Mouse (Mus musculus): Measurements from ENCODE around the gene Cnih3.
A peak's percentile ranks its signal among the peaks of the same experiment; 100 is the strongest.

Gene Cnih3

GRCm38 (mm10) chr1:181408086-181408975, 55.9 kb downstream of the Cnih3 start:
- peak; percentile 41 for DNase-seq

GRCm38 (mm10) chr1:181409693-181410092, 57.3 kb downstream of the Cnih3 start:
- no peak for DNase-seq

- no peak for DNase-seq
Measured at GRCm38 (mm10) chr1:181410647-181411254, 58.3 kb downstream of the Cnih3 start.

- DNase-seq, result no peak
Measured at GRCm38 (mm10) chr1:181414985-181415384, 62.6 kb downstream of the Cnih3 start.

- no peak for DNase-seq
Measured at GRCm38 (mm10) chr1:181416841-181417240, 64.4 kb downstream of the Cnih3 start.

DNA sequence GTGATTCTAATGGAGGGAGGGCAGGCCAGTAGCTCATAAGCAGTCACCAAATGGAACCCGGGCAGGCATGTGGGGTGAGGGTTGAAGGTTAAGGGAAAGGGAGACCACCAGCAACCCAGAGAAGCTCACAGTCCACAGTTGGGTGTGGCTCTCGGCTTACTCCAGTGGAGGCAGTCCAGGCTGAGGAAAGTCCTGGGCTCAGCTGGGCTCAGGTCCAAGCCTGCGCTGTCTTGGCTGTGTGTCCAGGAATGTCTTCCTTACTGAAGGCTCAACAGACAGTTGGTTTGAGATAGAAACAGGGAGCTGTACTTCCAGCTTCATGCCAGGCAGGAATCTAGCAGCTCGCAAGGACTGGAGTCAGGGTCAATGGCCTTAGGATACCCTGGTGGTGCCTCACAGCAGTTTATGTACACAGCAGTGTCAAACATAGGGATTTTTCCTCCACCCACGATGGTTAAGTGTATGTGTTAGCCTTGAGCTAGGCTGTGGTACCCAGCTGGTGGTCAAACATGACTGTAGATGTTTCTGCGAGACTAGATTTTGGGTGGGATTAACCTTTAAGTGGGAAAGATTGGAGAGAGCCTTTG, 65.6 kb downstream of the Cnih3 start:
- DNase-seq, result no peak

- DNase-seq, result no peak
Measured at GRCm38 (mm10) chr1:181420080-181420536, 67.7 kb downstream of the Cnih3 start.

GRCm38 (mm10) chr1:181422796-181423195, 70.4 kb downstream of the Cnih3 start:
- no peak for DNase-seq

- DNase-seq, result no peak
Measured at GRCm38 (mm10) chr1:181424922-181425321, 72.5 kb downstream of the Cnih3 start.

GRCm38 (mm10) chr1:181425388-181425787, 73.0 kb downstream of the Cnih3 start:
- no peak for DNase-seq

DNA sequence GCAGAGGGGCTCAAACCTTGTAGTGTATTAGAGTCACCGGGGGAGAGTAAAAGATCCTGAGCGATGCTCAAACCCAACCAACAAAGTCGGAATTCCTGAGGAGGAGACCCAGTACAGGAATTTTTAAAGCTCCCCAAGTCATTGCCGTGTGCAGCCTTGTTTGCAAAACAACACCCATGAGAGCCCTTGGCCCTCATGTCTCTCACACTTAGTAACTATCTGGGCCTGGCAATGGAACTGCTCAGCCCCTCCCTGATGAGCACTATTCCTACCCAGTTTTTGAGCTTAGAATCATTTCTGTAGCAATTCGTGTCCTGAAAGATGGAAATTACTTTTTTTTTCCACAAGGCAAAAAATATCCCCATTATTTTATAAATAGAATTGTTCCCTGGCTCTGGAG, 74.0 kb downstream of the Cnih3 start:
- no peak for DNase-seq

DNA sequence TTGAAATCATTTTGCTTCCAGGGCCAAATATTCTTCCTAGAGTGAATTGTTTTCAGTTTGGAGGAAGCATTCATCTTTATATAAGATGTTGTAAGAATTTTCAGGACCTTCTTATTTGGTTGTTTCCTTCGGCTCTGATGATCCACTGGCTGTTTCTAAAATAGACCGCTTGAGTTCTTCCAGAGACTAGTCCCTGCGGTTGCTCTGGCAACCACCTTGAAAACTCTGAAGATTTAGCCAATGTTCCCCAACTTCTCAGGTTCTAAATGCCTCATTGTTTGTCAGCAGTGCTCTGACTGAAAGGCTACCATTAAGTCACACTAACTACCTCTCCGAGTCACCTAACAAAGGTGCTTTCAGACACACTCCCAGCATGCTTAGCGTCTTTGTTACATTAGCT, 80.8 kb downstream of the Cnih3 start:
- DNase-seq, result no peak

DNA sequence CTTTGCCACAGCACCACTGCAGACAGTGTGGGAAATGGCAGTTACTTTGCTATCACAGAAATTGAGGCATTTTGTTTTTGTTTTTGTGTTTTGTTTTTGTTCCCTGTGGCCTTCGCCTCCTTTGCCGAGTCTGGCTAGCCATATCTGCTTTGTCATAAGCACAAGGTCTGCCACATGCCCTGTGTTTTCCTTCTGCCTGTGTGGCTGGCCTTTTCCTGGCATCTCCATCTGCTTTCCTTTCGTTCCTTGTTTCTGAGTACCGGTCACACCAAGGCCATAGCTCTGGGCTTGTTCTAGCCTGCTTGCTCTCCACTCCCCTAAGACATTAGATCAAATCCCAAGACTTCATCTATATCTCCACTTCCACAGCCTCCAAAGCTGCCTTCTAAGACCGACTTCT, 83.0 kb downstream of the Cnih3 start:
- no peak for DNase-seq

- no peak for DNase-seq
Measured at GRCm38 (mm10) chr1:181440982-181441603, 88.7 kb downstream of the Cnih3 start.

- DNase-seq, result no peak
Measured at GRCm38 (mm10) chr1:181441654-181442241, 89.3 kb downstream of the Cnih3 start.

GRCm38 (mm10) chr1:181445041-181445440, 92.6 kb downstream of the Cnih3 start:
- no peak for DNase-seq

- peak; percentile 73 for DNase-seq
Measured at GRCm38 (mm10) chr1:181445630-181446257, 93.3 kb downstream of the Cnih3 start.

GRCm38 (mm10) chr1:181446591-181447114, 94.2 kb downstream of the Cnih3 start:
- no peak for DNase-seq

- no peak for DNase-seq
Measured at GRCm38 (mm10) chr1:181447576-181447975, 95.1 kb downstream of the Cnih3 start.

DNA sequence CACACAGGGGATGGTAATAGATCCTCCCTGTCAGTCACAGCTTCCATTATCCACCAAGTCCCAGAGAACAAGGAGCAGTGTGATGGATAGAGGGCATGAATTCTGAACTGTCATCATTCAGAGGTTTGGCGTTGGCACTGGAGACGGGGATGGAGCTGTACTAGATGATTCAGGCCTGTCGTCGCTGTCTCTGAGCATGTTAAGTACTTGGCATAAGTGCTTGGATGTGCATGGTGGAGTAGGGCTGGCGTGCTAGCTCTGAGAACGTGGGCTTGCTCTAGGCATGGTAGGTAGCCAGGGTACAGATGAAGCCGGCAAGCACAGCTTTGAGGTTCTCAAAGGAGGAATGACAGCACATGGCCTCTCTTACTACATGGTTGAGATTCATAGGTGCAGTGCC, 95.6 kb downstream of the Cnih3 start:
- DNase-seq, result no peak

DNA sequence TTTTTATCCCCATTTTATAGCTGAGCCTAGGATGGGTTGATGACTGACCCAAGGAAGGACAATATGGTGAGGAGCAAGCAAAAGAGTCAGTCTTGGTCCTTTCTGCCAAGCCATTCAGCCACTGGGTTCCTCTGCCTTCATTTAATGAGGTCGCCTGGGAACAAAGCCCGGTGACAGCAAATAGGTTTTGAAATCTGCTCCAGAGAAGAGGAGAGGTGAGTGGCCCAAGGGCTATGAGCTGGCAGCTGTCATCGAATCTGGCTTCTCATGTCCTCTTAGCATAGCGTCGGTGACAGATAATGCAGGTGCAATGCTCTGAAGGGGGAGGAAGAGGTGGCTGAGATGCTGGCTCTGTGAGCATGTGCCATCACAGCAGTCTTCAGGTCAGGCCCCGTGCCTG, 100.7 kb downstream of the Cnih3 start:
- no peak for DNase-seq

DNA sequence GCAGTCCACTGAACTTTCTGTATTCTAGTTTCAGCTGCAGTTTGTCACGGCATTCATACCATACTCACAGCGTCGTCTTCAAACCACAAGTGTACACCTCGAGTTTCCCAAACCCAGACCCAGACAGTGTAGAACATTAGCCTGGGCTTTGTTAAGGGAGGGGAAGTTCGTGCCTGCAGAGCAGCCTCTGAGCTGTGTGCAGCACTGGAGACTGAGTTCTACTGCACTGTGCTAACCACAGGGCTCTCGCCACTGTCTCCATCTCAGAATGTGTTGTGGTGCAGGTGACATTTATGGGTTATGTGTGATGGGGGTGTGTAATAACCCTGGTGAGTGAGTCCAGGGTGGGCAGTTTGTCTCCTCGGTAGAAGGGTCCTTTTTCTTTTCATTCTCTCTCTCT, 104.5 kb downstream of the Cnih3 start:
- DNase-seq, result no peak

All from cerebellum, adult 11 months (tissue).